Mouse (Mus musculus) urinary bladder, postnatal 10 days (tissue): Measurements from ENCODE around the gene Nfix.

Experiments used
- DNase-seq: peaks from one replicate; pipeline ENCODE4 v3.0.0; 2022; ENCODE audit warnings: low spot score

Gene Nfix

GRCm38 (mm10) chr8:84663483-84664327, 136.4 kb downstream of the Nfix start:
- peak; percentile 92 for DNase-seq

- DNase-seq: peak; percentile 83
Observed at GRCm38 (mm10) chr8:84662581-84663065, 137.5 kb downstream of the Nfix start, which contains the start of gene Ier2. TSS of gene Ier2 (minus strand) at chr8:84662852.

GRCm38 (mm10) chr8:84661961-84662571, 138.1 kb downstream of the Nfix start:
- DNase-seq: no peak

GRCm38 (mm10) chr8:84661458-84661871, 138.7 kb downstream of the Nfix start:
- DNase-seq: peak; percentile 54

- no peak for DNase-seq
Observed at GRCm38 (mm10) chr8:84660819-84661457, 139.2 kb downstream of the Nfix start.

- DNase-seq: no peak
Observed at GRCm38 (mm10) chr8:84659936-84660818, 140.0 kb downstream of the Nfix start.

- no peak for DNase-seq
Observed at GRCm38 (mm10) chr8:84658951-84659350, 141.2 kb downstream of the Nfix start.

GRCm38 (mm10) chr8:84657680-84658079, 142.5 kb downstream of the Nfix start:
- no peak for DNase-seq

- no peak for DNase-seq
Observed at GRCm38 (mm10) chr8:84657203-84657602, 142.9 kb downstream of the Nfix start.

GRCm38 (mm10) chr8:84656641-84657126, 143.5 kb downstream of the Nfix start:
- no peak for DNase-seq

- no peak for DNase-seq
Observed at GRCm38 (mm10) chr8:84656191-84656525, 144.0 kb downstream of the Nfix start.

GRCm38 (mm10) chr8:84655336-84656190, 144.6 kb downstream of the Nfix start:
- DNase-seq: no peak

GRCm38 (mm10) chr8:84654597-84654996, 145.5 kb downstream of the Nfix start:
- DNase-seq: no peak

- no peak for DNase-seq
Observed at GRCm38 (mm10) chr8:84653092-84653631, 147.0 kb downstream of the Nfix start.

GRCm38 (mm10) chr8:84650213-84650612, 149.9 kb downstream of the Nfix start:
- no peak for DNase-seq
